Mouse (Mus musculus): ENCODE data around the gene Gm13090. TPM values are rescaled to one million over a fixed set of nuclear protein-coding genes. Genes with fewer than 3 reads are reported as not detected.

Gm13090 gene
- total and polyA plus RNA-seq, 2 experiments from 2014 or later = not detected

GRCm38 (mm10) chr4:151046524-151046923, 42.8 kb upstream of the Gm13090 start:
- H3K4me2 ChIP-seq (ENCODE audit: low read depth, low read length, poor library complexity, severe bottlenecking) = no peak overlapping the region
- 91% methylated on average over 3 of the region's 3 CpGs for WGBS
- H3K4me3 ChIP-seq (ENCODE audit: low read depth, low read length) = no peak overlapping the region
- no peak for TF ChIP-seq CTCF (IDR thresholded peaks at IDR 0.05)
- H3K9ac ChIP-seq (replicated peaks; ENCODE audit: low read length, poor library complexity, severe bottlenecking) = no peak overlapping the region
- no peaks in the 10 kb centered on the region for H3K27me3 ChIP-seq (ENCODE audit: insufficient read depth, low read length)
- no peaks in the 10 kb centered on the region for H3K9me3 ChIP-seq (ENCODE audit: low read length)
- no peaks in the 10 kb centered on the region for H3K4me1 ChIP-seq (ENCODE audit: insufficient read depth, low read length)
- DNase-seq (ENCODE audit: low spot score) (no peak), ATAC-seq (ENCODE audit: low FRiP score) (no peak)
- no peak overlapping the region for H3K27ac ChIP-seq (ENCODE audit: low read depth, low read length)
- H3K36me3 ChIP-seq (ENCODE audit: insufficient read depth, low read length) = peaks cover 21% of the 10 kb centered on the region

GRCm38 (mm10) chr4:151051162-151051561, 38.2 kb upstream of the Gm13090 start:
- H3K27me3 ChIP-seq (ENCODE audit: insufficient read depth, low read length) = no peaks in the 10 kb centered on the region
- WGBS = 91% methylated on average over 1 of the region's 1 CpGs
- no peak for ATAC-seq (ENCODE audit: low FRiP score)
- no peak overlapping the region for H3K27ac ChIP-seq (ENCODE audit: low read depth, low read length)
- H3K4me1 ChIP-seq (ENCODE audit: insufficient read depth, low read length) = no peaks in the 10 kb centered on the region
- peaks cover 26% of the 10 kb centered on the region for H3K36me3 ChIP-seq (ENCODE audit: insufficient read depth, low read length)
- H3K4me2 ChIP-seq (ENCODE audit: low read depth, low read length, poor library complexity, severe bottlenecking) = no peak overlapping the region
- no peak for TF ChIP-seq CTCF (IDR thresholded peaks at IDR 0.05)
- H3K4me3 ChIP-seq (ENCODE audit: low read depth, low read length) = no peak overlapping the region
- H3K9ac ChIP-seq (replicated peaks; ENCODE audit: low read length, poor library complexity, severe bottlenecking) = no peak overlapping the region
- no peaks in the 10 kb centered on the region for H3K9me3 ChIP-seq (ENCODE audit: low read length)
- DNase-seq (ENCODE audit: low spot score) = no peak

- ATAC-seq (ENCODE audit: low FRiP score) = peak; percentile 99
- peak; percentile 100 for DNase-seq (ENCODE audit: low spot score)
Observed at GRCm38 (mm10) chr4:151057347-151058321, 31.7 kb upstream of the Gm13090 start, which contains the start of gene Vamp3. Gene Vamp3, minus strand, starts transcription at chr4:151057963.

GRCm38 (mm10) chr4:151058634-151059033, 30.7 kb upstream of the Gm13090 start:
- no peak overlapping the region for H3K4me3 ChIP-seq (ENCODE audit: low read depth, low read length)
- H3K9ac ChIP-seq (replicated peaks; ENCODE audit: low read length, poor library complexity, severe bottlenecking) = no peak overlapping the region
- H3K27me3 ChIP-seq (ENCODE audit: insufficient read depth, low read length) = no peaks in the 10 kb centered on the region
- H3K9me3 ChIP-seq (ENCODE audit: low read length) = no peaks in the 10 kb centered on the region
- peaks cover 17% of the 10 kb centered on the region for H3K36me3 ChIP-seq (ENCODE audit: insufficient read depth, low read length)
- peak overlapping the region; percentile 69; the same call in 1 of the 2 replicates for H3K4me2 ChIP-seq (ENCODE audit: low read depth, low read length, poor library complexity, severe bottlenecking)
- no peak for DNase-seq (ENCODE audit: low spot score)
- no peak for TF ChIP-seq CTCF (IDR thresholded peaks at IDR 0.05)
- peak overlapping the region; percentile 66; the same call in 1 of the 2 replicates for H3K27ac ChIP-seq (ENCODE audit: low read depth, low read length)
- no peaks in the 10 kb centered on the region for H3K4me1 ChIP-seq (ENCODE audit: insufficient read depth, low read length)
- ATAC-seq (ENCODE audit: low FRiP score) = no peak
- WGBS = 76% methylated on average over 4 of the region's 4 CpGs

More at GRCm38 (mm10) chr4:151057347-151058321, 31.7 kb upstream of the Gm13090 start, which contains the start of gene Vamp3:
- Histone ChIP-seq H3K36me3 (ENCODE audit: insufficient read depth, low read length) (peaks cover 18% of the 10 kb centered on the region), H3K4me2 (ENCODE audit: low read depth, low read length, poor library complexity, severe bottlenecking) (peak within 1 kb of the TSS; percentile 69), H3K27me3 (ENCODE audit: insufficient read depth, low read length) (no peaks in the 10 kb centered on the region), H3K4me1 (ENCODE audit: insufficient read depth, low read length) (no peaks in the 10 kb centered on the region), H3K9ac (replicated peaks; ENCODE audit: low read length, poor library complexity, severe bottlenecking) (peak within 1 kb of the TSS; percentile 75), H3K27ac (ENCODE audit: low read depth, low read length) (peak within 1 kb of the TSS; percentile 95), H3K9me3 (ENCODE audit: low read length) (no peaks in the 10 kb centered on the region), H3K4me3 (ENCODE audit: low read depth, low read length) (peak within 1 kb of the TSS; percentile 88)
- WGBS = under 1% methylated on average over 105 of the region's 114 CpGs
- TF ChIP-seq CTCF (IDR thresholded peaks at IDR 0.05) = no peak

GRCm38 (mm10) chr4:151059566-151059965, 29.8 kb upstream of the Gm13090 start:
- TF ChIP-seq CTCF (IDR thresholded peaks at IDR 0.05) = no peak
- Histone ChIP-seq H3K9ac (replicated peaks; ENCODE audit: low read length, poor library complexity, severe bottlenecking) (no peak overlapping the region), H3K4me2 (ENCODE audit: low read depth, low read length, poor library complexity, severe bottlenecking) (no peak overlapping the region), H3K4me1 (ENCODE audit: insufficient read depth, low read length) (no peaks in the 10 kb centered on the region), H3K36me3 (ENCODE audit: insufficient read depth, low read length) (peaks cover 18% of the 10 kb centered on the region), H3K27ac (ENCODE audit: low read depth, low read length) (no peak overlapping the region), H3K27me3 (ENCODE audit: insufficient read depth, low read length) (no peaks in the 10 kb centered on the region), H3K4me3 (ENCODE audit: low read depth, low read length) (no peak overlapping the region), H3K9me3 (ENCODE audit: low read length) (no peaks in the 10 kb centered on the region)
- WGBS = 85% methylated on average over 4 of the region's 4 CpGs
- ATAC-seq (ENCODE audit: low FRiP score) (no peak), DNase-seq (ENCODE audit: low spot score) (no peak)

- ATAC-seq (ENCODE audit: low FRiP score) (no peak), DNase-seq (ENCODE audit: low spot score) (no peak)
- Histone ChIP-seq H3K4me1 (ENCODE audit: insufficient read depth, low read length) (no peaks in the 10 kb centered on the region), H3K36me3 (ENCODE audit: insufficient read depth, low read length) (peaks cover 55% of the 10 kb centered on the region), H3K4me2 (ENCODE audit: low read depth, low read length, poor library complexity, severe bottlenecking) (no peak overlapping the region), H3K27ac (ENCODE audit: low read depth, low read length) (no peak overlapping the region), H3K4me3 (ENCODE audit: low read depth, low read length) (no peak overlapping the region), H3K27me3 (ENCODE audit: insufficient read depth, low read length) (no peaks in the 10 kb centered on the region), H3K9me3 (ENCODE audit: low read length) (no peaks in the 10 kb centered on the region), H3K9ac (replicated peaks; ENCODE audit: low read length, poor library complexity, severe bottlenecking) (no peak overlapping the region)
- WGBS = 74% methylated on average over 4 of the region's 4 CpGs
- peak; percentile 56 for TF ChIP-seq CTCF (IDR thresholded peaks at IDR 0.05)
Observed at GRCm38 (mm10) chr4:151068751-151069150, 20.6 kb upstream of the Gm13090 start.
